Mouse (Mus musculus) spleen, adult 10 weeks (tissue): ENCODE data around the gene Olfr810. TPM values are rescaled to one million over a fixed set of nuclear protein-coding genes. Genes with fewer than 3 reads are reported as not detected.

Experiments used
- polyA plus RNA-seq: library from polyadenylated mRNA; stranded (reverse); fragments of 350-450 nt; fragmentation: Illumina TruSeq; extraction: RNeasy Lipid Tissue Mini Kit (QIAGEN cat#74804); gene quantifications from one replicate; pipeline ENCODE4 v1.2.3, GENCODE M21; 2015; ENCODE audit warnings: low replicate concordance; ENCODE audit not compliant: insufficient read depth

Gene Olfr810
- polyA plus RNA-seq = not detected

DNA sequence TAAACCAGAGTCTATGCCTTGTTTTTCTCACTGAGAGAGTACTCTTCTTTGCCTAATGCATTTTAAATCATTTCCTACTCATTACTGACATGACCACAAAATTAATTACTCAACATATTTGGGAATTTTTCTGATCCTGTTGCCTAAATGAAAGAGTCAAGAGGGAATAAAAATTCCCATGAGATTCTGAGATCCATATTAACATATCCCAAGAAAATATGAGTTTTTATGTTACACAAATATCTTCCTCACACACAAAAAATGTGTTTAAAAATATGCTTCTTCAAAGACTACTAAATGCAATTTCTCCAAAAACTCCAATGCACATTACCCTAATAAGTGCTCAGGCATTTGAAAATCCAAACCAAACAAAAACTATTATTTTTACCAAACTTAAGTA lies at the start of gene Olfr810:
Olfr810 (minus strand) TSS at position 101 of the 400 bp plus-strand sequence.

DNA sequence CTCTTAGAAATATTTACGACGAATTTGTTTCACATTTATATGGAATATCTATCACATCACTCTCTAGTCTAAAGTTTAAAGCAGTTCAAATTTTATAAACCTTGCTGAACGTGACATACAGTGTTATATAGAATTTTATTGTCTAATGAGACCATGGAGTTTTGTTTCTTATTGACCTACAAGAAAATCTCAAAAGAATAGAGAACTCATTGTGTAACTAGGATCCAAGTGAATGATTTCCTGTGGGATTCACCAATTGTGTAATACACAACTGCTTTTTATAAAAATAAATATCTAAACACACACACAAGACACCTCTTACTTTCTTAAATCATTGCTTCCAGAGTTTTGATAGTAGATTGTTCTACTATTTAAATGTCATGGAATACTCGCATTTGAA lies 9.6 kb upstream of the Olfr810 start, which contains the start of gene Olfr811:
Olfr811 (minus strand) TSS at position 101 of the 400 bp plus-strand sequence.

DNA sequence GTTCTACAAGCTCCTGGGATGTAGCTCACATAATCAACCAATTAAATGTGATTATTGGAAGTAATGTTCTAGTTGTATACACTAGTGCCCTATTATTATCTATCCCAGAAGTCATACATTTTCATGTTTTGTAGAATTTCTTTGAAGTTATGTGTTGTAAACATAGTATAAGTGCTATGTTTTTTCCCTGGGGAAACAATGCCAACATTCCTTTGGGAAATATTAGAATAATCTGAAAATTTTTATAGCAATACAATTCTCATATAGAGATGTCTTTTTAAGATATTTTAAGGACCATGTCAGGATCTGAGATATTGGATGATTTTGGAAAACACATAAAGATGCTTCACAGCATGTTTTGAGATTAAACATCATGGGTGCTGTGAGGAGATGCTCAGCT lies 20.4 kb downstream of the Olfr810 start, which contains the start of gene Olfr809:
Olfr809 (plus strand) TSS at position 301 of the 400 bp plus-strand sequence.

GRCm38 (mm10) chr10:129765182-129765581 lies 29.5 kb downstream of the Olfr810 start, which contains the start of gene Olfr808:
Gene Olfr808, plus strand, starts transcription at chr10:129765482.

GRCm38 (mm10) chr10:129757693-129758092 lies 37.0 kb downstream of the Olfr810 start, which contains the start of gene Olfr807:
Gene Olfr807, minus strand, starts transcription at chr10:129757793.

DNA sequence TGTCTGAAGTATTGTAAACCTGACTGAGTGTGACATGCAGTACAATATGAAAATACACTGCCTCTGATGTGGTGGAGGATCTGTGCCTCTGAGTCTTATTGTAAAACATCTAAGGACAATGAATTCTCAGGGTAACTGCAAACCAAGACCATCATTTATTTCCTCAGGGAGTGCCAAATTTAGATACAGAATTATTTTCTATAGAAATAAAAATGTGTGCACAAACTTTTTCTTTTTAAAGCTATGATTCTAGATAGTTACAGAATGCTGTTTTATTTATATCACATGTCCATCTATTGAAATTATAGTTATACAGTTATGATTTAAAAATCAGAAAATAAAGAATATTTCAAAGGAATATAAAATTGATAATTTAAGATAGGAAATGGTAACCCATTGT lies 52.9 kb downstream of the Olfr810 start, which contains the start of gene Olfr806:
Olfr806 (minus strand) TSS at position 101 of the 400 bp plus-strand sequence.

Other genes with a start within 250 kb of the Olfr810 start
- not detected for gene Olfr794, start 227.3 kb downstream of the Olfr810 start, polyA plus RNA-seq
- not detected for gene Olfr796, start 182.3 kb downstream of the Olfr810 start, polyA plus RNA-seq
- not detected for gene Olfr798, start 167.0 kb downstream of the Olfr810 start, polyA plus RNA-seq
- not detected for gene Olfr799, start 157.4 kb downstream of the Olfr810 start, polyA plus RNA-seq
- not detected for gene Olfr800, start 137.2 kb downstream of the Olfr810 start, polyA plus RNA-seq
- gene Olfr801, start 121.1 kb downstream of the Olfr810 start, polyA plus RNA-seq = not detected
- not detected for gene Olfr802, start 106.7 kb downstream of the Olfr810 start, polyA plus RNA-seq
- gene Olfr803, start 100.6 kb downstream of the Olfr810 start, polyA plus RNA-seq = not detected
- not detected for gene Olfr804, start 91.7 kb downstream of the Olfr810 start, polyA plus RNA-seq
- gene Olfr805, start 65.5 kb downstream of the Olfr810 start, polyA plus RNA-seq = not detected
- gene Olfr806, start 53.0 kb downstream of the Olfr810 start, polyA plus RNA-seq = not detected
- not detected for gene Olfr807, start 37.1 kb downstream of the Olfr810 start, polyA plus RNA-seq
- gene Olfr808, start 29.4 kb downstream of the Olfr810 start, polyA plus RNA-seq = not detected
- not detected for gene Olfr809, start 20.3 kb downstream of the Olfr810 start, polyA plus RNA-seq
- gene Olfr811, start 9.5 kb upstream of the Olfr810 start, polyA plus RNA-seq = not detected
- gene Olfr812, start 51.2 kb upstream of the Olfr810 start, polyA plus RNA-seq = not detected
- gene Olfr813, start 60.5 kb upstream of the Olfr810 start, polyA plus RNA-seq = not detected
- gene Olfr814, start 84.9 kb upstream of the Olfr810 start, polyA plus RNA-seq = not detected
- gene Olfr815, start 111.0 kb upstream of the Olfr810 start, polyA plus RNA-seq = not detected
- gene Olfr816, start 120.7 kb upstream of the Olfr810 start, polyA plus RNA-seq = not detected
- gene Olfr818, start 154.2 kb upstream of the Olfr810 start, polyA plus RNA-seq = not detected
- gene Olfr819, start 172.3 kb upstream of the Olfr810 start, polyA plus RNA-seq = not detected
- not detected for gene Olfr247, start 181.2 kb upstream of the Olfr810 start, polyA plus RNA-seq
- not detected for gene Gm10310, start 190.1 kb upstream of the Olfr810 start, polyA plus RNA-seq
- not detected for gene Olfr820, start 217.7 kb upstream of the Olfr810 start, polyA plus RNA-seq
- not detected for gene Olfr821, start 235.4 kb upstream of the Olfr810 start, polyA plus RNA-seq